Mouse (Mus musculus): ENCODE data around the gene Tmem235. TPM values are rescaled to one million over a fixed set of nuclear protein-coding genes. Genes with fewer than 3 reads are reported as not detected.
A peak's percentile ranks its signal among the peaks of the same experiment; 100 is the strongest.

Gene Tmem235
- polyA plus RNA-seq, 1 experiment from 2014 or later: 0.06 TPM

- POLR2A ChIA-PET: interaction anchor here (1.0 to 1.9 kb wide), 2 partner anchors 90 to 131 kb away, joined by 3 to 6 read pairs; no protein-coding TSS in a partner anchor
- H3K27me3 ChIP-seq: no peaks in the 10 kb centered on the region
- CTCF ChIA-PET: interaction anchor here (1.2 to 1.4 kb wide), 2 partner anchors 37 to 85 kb away, joined by 3 to 4 read pairs; no protein-coding TSS in a partner anchor
- in situ Hi-C loops (cut with MboI; ENCODE audit: low pct_unique_long_range_greater_than_20kb): no loop called here
- DNase-seq (ENCODE audit: low read depth, low spot score) (peak; percentile 33), ATAC-seq (no peak)
- no peak for TF ChIP-seq CTCF (IDR thresholded peaks at IDR 0.05)
These were observed 17.6 kb downstream of the Tmem235 start for GRCm38 (mm10) chr11:117877917-117878745.

GRCm38 (mm10) chr11:117878892-117879291 lies 18.3 kb downstream of the Tmem235 start:
- H3K27me3 ChIP-seq: no peaks in the 10 kb centered on the region
- TF ChIP-seq CTCF (IDR thresholded peaks at IDR 0.05): no peak
- ChIA-PET POLR2A (interaction anchor here (1.0 to 1.9 kb wide), 2 partner anchors 89 to 131 kb away, joined by 3 to 6 read pairs; no protein-coding TSS in a partner anchor), CTCF (interaction anchor here (1.2 to 1.4 kb wide), 2 partner anchors 36 to 84 kb away, joined by 3 to 4 read pairs; no protein-coding TSS in a partner anchor)
- in situ Hi-C loops (cut with MboI; ENCODE audit: low pct_unique_long_range_greater_than_20kb): no loop called here
- DNase-seq (ENCODE audit: low read depth, low spot score) (no peak), ATAC-seq (no peak)

GRCm38 (mm10) chr11:117879676-117880075 lies 19.1 kb downstream of the Tmem235 start:
- in situ Hi-C loops (cut with MboI; ENCODE audit: low pct_unique_long_range_greater_than_20kb): no loop called here

GRCm38 (mm10) chr11:117880336-117880976 lies 19.9 kb downstream of the Tmem235 start:
- no peak for TF ChIP-seq CTCF (IDR thresholded peaks at IDR 0.05)
- ChIA-PET CTCF (interaction anchor here (0.7 to 0.8 kb wide), 2 partner anchors 10 to 87 kb away, joined by 3 read pairs; no protein-coding TSS in a partner anchor), POLR2A (no interaction called here)
- in situ Hi-C loops (cut with MboI; ENCODE audit: low pct_unique_long_range_greater_than_20kb): no loop called here
- DNase-seq (ENCODE audit: low read depth, low spot score) (no peak), ATAC-seq (no peak)
- no peaks in the 10 kb centered on the region for H3K27me3 ChIP-seq

More at GRCm38 (mm10) chr11:117879676-117880075, 19.1 kb downstream of the Tmem235 start:
- CTCF ChIA-PET: interaction anchor here (1.4 kb wide), 1 partner anchor 83 kb away, joined by 4 read pairs; no protein-coding TSS in a partner anchor
- DNase-seq (ENCODE audit: low read depth, low spot score) (peak; percentile 27), ATAC-seq (no peak)
- POLR2A ChIA-PET: interaction anchor here (1.0 kb wide), 1 partner anchor 130 kb away, joined by 3 read pairs; no protein-coding TSS in a partner anchor
- TF ChIP-seq CTCF (IDR thresholded peaks at IDR 0.05): no peak
- no peaks in the 10 kb centered on the region for H3K27me3 ChIP-seq

- no peak for TF ChIP-seq CTCF (IDR thresholded peaks at IDR 0.05)
- no peak for ATAC-seq
- ChIA-PET CTCF (interaction anchor here (0.7 to 1.1 kb wide), 4 partner anchors 10 to 114 kb away, joined by 3 read pairs; no protein-coding TSS in a partner anchor), POLR2A (no interaction called here)
- no peak for DNase-seq (ENCODE audit: low read depth, low spot score)
- no peaks in the 10 kb centered on the region for H3K27me3 ChIP-seq
- in situ Hi-C loops (cut with MboI; ENCODE audit: low pct_unique_long_range_greater_than_20kb): no loop called here
These were observed 20.4 kb downstream of the Tmem235 start for GRCm38 (mm10) chr11:117880977-117881358.

- ATAC-seq (no peak), DNase-seq (ENCODE audit: low read depth, low spot score) (no peak)
- ChIA-PET POLR2A (interaction anchor here (0.7 kb wide), 1 partner anchor 160 kb away, joined by 3 read pairs; no protein-coding TSS in a partner anchor), CTCF (interaction anchor here (0.8 to 1.1 kb wide), 2 partner anchors 31 to 113 kb away, joined by 3 read pairs; no protein-coding TSS in a partner anchor)
- TF ChIP-seq CTCF (IDR thresholded peaks at IDR 0.05): no peak
- no peaks in the 10 kb centered on the region for H3K27me3 ChIP-seq
- in situ Hi-C loops (cut with MboI; ENCODE audit: low pct_unique_long_range_greater_than_20kb): no loop called here
These were observed 21.2 kb downstream of the Tmem235 start for GRCm38 (mm10) chr11:117881787-117882186.

- no peaks in the 10 kb centered on the region for H3K27me3 ChIP-seq
- no peak for TF ChIP-seq CTCF (IDR thresholded peaks at IDR 0.05)
- ChIA-PET CTCF (interaction anchor here (1.1 kb wide), 1 partner anchor 30 kb away, joined by 3 read pairs; no protein-coding TSS in a partner anchor), POLR2A (interaction anchor here (0.7 kb wide), 1 partner anchor 160 kb away, joined by 3 read pairs; no protein-coding TSS in a partner anchor)
- DNase-seq (ENCODE audit: low read depth, low spot score): no peak
- ATAC-seq: no peak
- in situ Hi-C loops (cut with MboI; ENCODE audit: low pct_unique_long_range_greater_than_20kb): no loop called here
These were observed 21.7 kb downstream of the Tmem235 start for GRCm38 (mm10) chr11:117882208-117882607.

- in situ Hi-C loops (cut with MboI; ENCODE audit: low pct_unique_long_range_greater_than_20kb): loop anchor here (5.0 kb wide), 1 partner anchor 81 kb away; no protein-coding TSS in a partner anchor
- no peak for TF ChIP-seq CTCF (IDR thresholded peaks at IDR 0.05)
- ATAC-seq (no peak), DNase-seq (ENCODE audit: low read depth, low spot score) (no peak)
- ChIA-PET POLR2A (no interaction called here), CTCF (no interaction called here)
- H3K27me3 ChIP-seq: no peaks in the 10 kb centered on the region
These were observed 25.4 kb downstream of the Tmem235 start for GRCm38 (mm10) chr11:117886000-117886399.

GRCm38 (mm10) chr11:117888168-117888852 lies 27.8 kb downstream of the Tmem235 start:
- DNase-seq (ENCODE audit: low read depth, low spot score): no peak
- CTCF ChIA-PET: no interaction called here

More at GRCm38 (mm10) chr11:117888168-117888852, 27.8 kb downstream of the Tmem235 start:
- in situ Hi-C loops (cut with MboI; ENCODE audit: low pct_unique_long_range_greater_than_20kb): loop anchor here (5.0 kb wide), 1 partner anchor 79 kb away; no protein-coding TSS in a partner anchor
- POLR2A ChIA-PET: interaction anchor here (0.7 kb wide), 1 partner anchor 76 kb away, joined by 3 read pairs; no protein-coding TSS in a partner anchor
- no peaks in the 10 kb centered on the region for H3K27me3 ChIP-seq
- ATAC-seq: no peak
- TF ChIP-seq CTCF (IDR thresholded peaks at IDR 0.05): no peak
